Mouse (Mus musculus) neutrophil, adult 5-6 weeks (primary cell): ENCODE measurements at regions not wholly inside any gene's neighbourhood (a gene's known extent, or its start where the extent isn't known, plus 50 kb on each side); places are given as distances from the start of the nearest gene placed in this dataset.
A peak's percentile ranks its signal among the peaks of the same experiment; 100 is the strongest.

ENCODE experiments used
- ATAC-seq: fragments of 151-379, 151-347 bp; 2 replicates; pipeline ENCODE4 v1.8.0; 2017; ENCODE audit warnings: mild to moderate bottlenecking, moderate TSS enrichment; ENCODE audit not compliant: insufficient number of reproducible peaks, poor library complexity, low FRiP score, severe bottlenecking; ENCODE audit errors: extremely low read depth

DNA sequence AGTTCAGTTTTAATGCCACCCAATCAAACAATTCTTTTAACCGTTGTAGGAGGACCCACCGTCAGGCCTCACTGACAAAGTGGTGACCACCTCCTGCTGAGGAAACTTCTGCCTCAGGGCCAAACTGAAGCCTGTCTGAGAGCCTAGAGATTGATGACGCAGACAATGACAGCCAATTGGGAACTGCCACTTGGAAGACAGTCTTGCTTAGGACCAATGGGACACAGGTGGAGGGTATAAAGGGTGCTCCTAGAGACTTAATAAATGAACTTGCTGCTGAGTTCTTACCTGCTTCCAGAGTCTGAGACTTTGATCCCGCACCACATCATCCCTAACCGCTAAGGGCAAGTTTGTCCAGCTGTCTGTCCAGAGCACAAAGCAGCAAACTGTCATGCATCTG, 80.0 kb downstream of the Tbx4 start:
- ATAC-seq: no peak

DNA sequence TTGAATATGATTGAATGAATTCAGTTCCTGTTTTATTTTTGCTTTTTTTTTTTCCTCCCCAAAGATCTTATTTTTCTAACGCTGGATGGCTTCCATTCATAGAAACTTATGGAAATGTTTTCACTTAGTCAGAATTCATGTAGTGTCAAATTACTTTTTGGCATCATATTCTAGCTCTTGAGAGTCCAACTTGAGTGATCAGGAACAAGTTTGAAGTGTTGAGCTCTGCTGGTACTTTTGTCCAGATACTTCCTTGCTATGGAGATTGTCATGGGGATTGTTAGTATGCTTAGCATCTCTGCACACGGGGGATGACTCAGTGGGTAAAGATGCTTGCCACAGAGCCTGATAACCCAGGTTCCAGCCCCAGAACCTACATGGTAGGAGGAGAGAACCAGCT, 84.1 kb downstream of the Tbx4 start:
- no peak for ATAC-seq

DNA sequence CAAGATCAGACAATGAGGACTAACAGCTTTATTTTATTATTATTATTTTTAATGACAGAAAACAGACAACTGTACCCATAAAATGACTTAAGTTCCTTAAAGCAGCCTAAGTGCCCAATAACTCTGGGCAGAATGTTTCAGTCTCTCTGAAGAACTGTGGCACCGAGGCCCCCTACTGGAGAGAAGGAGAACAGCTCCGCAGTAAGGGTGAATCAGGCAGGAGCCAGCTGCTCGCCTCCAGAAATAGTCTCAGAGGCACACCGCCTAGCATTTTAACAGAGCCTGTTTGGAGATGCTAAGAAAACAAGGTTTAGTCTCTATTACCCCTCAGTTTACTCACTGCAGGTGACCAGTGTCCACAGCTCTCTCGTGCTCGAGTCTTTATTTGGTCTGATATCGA, 86.2 kb downstream of the Tbx4 start:
- ATAC-seq: 0 out of 2 replicates have a peak, but pooled peaks have one; percentile 41

DNA sequence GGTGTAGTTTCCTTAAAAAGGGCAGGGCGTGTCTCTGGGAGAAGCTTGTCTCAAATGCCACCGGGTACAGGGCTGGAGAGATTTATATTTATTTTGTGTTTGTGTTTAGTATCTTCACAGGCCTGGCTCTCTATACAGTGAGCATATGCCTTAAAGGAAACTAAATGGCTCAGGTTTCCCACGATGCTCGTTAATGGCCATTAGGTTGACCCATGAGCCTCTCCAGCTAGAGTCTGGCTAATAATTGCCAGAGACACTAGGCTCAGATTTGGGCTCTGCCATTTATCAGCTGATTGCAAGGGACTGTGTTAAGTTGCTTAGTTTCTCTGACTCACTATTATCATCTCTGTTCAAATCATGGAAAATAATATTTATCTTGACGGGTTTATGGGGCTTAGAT, 87.5 kb downstream of the Tbx4 start:
- no peak for ATAC-seq

DNA sequence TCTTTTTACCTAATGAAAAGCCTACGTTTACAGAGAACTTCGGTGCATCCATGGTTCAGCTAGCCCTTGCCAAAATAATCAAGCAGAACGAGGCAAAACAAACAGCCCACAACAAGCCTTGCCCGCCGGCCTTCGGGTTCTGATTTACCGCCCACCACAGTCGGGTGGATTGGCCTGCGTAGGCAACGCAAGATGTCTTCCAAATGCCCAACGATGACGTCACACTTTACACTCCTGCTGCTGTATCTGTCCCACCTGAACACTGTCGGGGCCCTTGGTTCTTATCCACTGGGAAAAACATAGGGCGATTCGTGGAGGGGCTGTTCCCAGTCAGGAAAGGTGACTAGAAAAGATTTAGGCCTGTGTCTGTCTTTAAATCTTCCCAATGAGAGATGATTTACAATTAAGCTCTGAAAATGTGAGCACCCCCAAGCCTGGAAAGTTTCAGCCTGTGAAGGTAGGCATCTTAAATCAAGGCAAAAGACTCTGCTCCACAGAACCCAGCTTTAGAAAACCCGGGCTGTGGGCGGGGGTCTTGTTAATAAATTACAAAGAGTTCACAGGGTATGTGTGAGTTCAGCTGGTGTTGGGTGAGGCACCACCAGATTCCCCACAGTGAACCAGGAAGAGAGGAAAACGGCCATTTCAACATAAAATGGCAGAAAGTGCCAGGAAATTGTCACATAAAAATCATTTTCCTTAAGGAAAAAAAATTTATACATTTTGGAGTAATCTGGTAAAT, 90.6 kb downstream of the Tbx4 start:
- ATAC-seq: no peak

DNA sequence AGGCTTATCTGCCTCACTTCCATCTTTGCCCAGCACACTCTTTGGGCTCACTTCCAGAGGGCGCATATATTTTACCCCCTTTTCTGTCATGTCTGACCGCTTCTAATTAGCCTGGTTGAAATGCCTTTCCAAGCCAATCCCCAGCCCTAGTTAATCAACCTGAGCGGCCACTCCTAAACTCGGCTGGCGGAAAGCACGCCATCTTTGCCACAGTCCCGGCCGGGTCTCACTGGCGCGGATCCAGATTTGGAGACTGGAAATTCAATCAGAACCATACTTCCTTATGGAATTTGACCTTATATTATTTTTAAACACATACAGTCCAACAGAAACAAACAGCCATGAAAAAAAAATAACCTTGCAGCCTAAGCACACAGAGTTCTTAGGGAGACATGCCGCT, 94.2 kb downstream of the Tbx4 start:
- ATAC-seq: no peak

DNA sequence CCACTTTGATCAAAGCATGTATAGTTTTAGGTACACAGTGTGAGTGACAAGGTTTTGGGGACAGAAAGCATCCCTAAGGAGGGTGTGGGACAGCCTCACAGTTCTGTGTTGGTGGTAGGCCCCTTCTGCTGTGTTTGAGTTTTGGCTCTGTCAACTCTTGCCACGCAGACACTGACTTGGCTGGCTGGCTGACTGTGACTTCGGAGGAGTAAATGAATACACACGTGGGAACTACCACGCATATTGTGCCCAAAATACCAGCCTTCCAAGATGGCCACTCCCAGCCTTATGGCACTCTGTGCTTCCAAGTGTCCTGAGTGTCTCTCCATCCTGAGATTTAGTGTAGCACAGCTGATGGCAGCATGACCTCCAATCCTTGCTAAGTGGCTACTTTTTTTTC, 95.3 kb downstream of the Tbx4 start:
- no peak for ATAC-seq

DNA sequence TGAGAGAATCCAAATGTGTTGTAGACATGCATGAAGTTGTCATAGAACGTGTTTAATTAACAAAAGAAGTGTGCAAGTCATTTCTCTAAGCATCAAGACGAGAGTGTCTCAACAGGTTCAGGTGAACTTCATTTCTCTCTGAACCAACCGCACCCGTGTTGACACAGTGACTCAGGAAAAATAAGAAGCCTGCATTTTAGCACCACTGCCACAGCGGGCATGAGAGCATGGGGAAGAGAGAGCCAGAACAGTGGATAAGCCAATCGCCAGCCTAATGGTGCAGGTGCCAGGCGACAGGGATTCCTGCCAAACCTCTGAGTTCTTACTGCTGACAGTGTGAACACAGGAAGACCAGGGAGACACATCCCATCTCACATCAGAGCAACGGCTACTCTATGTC, 100.1 kb downstream of the Tbx4 start:
- no peak for ATAC-seq

DNA sequence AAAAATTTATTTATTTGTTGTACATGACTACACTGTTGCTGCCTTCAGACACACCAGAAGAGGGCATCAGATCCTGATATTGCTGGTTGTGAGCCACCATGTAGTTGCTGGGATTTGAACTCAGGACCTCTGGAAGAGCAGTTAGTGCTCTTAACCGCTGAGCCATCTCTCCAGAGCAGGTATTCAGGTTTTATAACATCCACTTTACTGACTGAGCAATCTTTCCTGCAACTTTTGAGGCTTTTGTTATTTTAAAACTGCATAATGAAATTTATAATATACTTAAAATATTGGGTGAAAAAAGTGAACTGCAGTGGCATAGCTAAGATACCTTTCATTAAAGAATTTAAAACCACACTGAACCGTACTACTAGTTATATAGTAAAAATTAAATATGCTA, 101.0 kb downstream of the Tbx4 start:
- ATAC-seq: no peak

DNA sequence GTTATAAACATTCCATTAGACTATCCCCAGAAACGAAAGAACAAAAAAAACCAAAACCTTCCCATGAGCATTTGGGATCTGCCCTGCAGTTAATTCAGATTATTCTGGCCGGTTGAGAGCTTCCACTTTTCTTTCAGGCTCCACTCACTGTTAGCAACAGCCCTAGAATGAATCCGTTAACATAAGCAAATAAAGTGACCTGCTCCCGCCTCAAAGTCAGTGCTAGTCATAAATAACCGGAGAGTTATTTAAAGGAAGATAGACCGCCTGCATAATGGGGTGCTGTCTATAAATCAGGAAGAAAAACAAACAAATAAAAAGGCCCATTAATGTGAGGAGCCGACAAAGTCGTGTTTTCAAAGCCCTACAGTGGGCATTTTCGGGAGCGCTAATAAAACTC, 103.3 kb downstream of the Tbx4 start:
- no peak for ATAC-seq

DNA sequence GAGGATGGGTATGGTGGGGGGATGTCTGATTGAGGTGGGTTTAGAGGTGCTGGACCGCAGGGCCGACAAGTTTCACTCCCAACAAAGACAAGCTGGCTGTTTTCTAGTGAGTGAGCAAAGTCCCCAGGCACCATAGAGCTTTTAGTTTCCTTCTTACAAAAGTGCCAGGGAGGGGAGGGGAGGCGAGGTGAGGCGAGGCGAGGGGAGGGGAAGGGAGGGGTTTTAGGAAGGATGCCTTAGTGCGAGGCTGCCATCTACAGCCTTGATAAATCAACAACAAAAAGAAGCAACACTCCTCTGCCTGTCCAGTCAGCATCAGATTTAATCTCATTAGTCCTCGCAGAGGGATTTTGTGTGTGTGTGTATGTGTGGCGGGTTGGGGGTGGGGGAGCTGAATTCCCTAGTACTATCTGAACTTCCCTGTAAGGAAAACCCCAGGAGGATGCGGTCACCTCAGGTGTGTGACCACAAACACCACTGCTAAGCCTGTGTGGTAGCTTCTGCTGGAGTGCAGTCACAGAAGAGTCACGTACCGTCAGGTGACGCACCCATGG, 103.8 kb downstream of the Tbx4 start:
- peak; percentile 58; the same call in 1 of the 2 replicates for ATAC-seq

DNA sequence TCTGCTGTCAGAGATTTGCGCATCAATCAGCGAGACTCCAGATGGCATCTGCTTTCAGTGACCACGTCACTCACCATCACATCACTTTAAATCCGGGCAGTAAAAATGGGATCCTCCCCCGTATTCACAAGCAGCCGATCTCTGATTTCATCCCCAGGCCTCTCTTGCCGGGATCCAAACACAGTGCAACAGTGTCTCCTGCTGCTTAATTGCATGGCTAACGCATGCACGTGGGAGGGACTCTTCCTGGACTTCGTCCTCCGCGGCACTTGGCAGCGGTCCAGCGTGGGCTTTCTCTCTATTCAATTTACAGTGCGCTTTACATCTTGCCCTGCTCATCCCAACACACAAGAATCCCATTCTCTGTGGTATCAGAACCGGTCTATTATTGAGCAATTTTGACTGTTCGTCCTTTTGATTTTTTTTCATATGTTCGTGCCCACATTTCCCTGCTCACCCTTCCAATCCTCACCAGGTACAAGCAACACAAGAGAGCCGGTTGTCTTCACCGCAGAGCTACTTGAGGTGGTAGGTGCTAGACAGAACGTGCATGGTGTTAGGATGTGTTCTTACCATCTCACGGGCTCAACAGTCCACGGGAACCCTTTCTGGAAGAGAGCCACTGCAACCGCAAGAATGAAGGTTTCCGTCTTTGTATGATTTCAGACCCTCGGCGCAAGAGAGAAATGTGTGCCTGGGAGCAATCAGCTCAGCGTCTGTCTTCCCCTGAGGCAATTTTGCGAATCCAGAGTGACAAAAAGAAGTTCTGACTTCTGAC, 109.3 kb downstream of the Tbx4 start:
- ATAC-seq: no peak

DNA sequence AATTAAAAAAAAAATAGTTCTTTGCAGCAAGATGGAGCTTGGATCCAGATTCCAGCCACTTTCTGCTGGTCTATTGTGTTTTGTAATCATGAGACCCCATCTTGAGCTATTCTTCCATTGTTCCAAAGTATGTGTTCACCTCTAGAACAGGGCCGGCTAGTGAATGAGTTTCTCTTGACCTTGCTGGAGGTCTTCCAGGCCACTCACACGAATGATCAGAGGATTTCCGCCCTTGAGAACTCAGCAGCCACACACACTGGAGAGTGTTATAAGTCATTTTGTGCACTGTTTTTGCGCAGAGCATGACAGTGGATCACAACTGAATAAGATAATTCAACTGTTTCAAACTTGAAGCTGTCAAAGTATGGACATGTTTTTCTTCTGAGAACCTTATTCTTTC, 110.5 kb downstream of the Tbx4 start:
- ATAC-seq: no peak

DNA sequence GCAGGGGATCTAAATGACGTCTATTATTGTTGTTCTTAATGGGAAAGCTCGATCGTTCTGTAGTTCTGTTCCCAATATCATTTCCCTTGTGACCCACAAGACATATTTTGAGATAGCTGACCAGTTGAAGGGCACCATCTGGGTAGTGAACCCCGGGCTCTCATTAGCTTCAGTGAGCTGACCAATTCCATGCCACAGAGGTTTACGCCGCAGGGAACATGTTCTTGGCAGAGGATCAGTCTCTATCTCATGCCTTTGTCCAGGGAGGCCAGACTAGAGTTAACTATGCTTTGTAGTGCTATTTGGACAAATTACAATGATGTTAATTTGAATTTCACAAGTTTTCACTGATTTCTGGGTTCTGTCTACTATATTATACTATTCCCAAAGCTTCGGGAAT, 117.1 kb downstream of the Tbx4 start:
- no peak for ATAC-seq

DNA sequence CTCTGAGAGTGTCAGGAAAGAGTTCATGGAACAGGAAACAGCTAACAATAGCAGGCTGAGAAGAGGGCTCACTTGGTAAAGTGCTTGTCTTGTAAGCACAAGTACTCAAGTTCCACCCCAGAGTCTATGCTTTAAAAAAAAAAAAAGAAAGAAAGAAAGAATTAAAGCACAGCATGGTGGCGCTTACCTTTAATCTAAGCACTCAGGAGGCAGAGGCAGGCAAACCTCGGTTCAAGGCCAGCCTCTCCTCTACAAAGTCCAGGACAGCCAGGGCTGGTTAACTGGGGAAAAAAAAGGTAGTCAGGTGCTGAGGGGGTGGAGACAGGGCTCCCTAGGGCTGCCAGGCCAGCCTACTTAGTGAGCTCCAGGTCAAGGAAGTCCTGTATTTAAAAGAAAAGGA, 119.1 kb downstream of the Tbx4 start:
- ATAC-seq: no peak

DNA sequence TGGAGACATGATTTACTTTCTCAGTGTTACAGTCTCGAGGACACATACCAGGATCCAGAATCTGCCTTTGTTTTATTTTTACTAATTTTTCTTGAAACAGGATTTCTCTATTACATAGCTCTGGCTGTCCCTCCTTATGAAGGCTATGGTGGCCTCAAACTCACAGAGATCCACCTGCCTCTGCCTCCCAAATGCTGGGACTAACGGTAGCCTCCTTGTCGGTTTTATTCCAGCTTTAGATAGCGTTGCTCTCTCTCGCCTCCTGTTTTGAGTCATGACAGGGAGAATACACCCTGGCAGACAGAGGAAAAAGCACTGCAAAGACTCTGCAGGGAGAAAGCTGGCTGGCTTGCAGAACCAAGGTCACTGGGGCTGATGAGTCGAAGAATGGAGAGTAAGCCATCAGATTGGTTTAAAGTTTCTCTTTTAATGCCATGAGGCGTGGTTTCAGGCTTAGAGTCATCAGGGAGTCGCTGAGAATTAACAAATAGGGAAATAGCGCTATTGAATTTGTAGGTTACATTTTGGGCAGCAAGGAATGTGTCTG, 119.8 kb downstream of the Tbx4 start:
- no peak for ATAC-seq

DNA sequence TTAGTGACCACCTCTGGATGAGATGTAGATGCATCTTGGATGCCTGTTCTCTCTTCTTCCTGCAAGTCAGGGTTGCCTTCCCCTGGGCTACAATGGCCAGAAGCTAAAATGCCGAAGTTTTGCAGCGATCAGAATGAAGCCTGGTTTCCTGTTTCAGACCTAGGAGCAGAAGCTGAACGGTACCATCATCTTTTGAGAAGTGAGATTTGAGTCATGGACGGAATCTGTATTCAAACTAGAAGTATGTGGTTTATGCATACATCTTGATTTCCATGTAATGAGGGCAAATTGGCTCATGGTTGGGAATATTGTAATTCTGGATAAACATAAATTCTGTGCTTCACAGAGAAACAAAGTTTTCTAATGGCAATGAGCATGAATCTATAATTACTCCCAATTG, 120.6 kb downstream of the Tbx4 start:
- no peak for ATAC-seq
